Mouse (Mus musculus) heart, embryonic 15.5 days (tissue): Measurements from ENCODE around the gene Zbtb2. TPM values are rescaled to one million over a fixed set of nuclear protein-coding genes. Genes with fewer than 3 reads are reported as not detected.

Experiments
- ATAC-seq: fragments of 200-750 bp; cut with Nextera tagmentation; replicated peaks from 2 replicates; pipeline ENCODE4 v1.8.0; 2017; ENCODE audit warnings: low read depth, moderate TSS enrichment; ENCODE audit not compliant: insufficient number of reproducible peaks, insufficient read depth, low FRiP score
- H3K27ac ChIP-seq: fragments of 300-500 bp; sonication (generic); 2 replicates; pipeline ENCODE4 v1.5.1; 2015; ENCODE audit warnings: mild to moderate bottlenecking, inconsistent platforms
- H3K27me3 ChIP-seq: fragments of 300-500 bp; sonication (generic); 2 replicates; pipeline ENCODE4 v1.6.1; 2015; ENCODE audit warnings: inconsistent platforms
- H3K36me3 ChIP-seq: fragments of 300-500 bp; sonication (generic); 2 replicates; pipeline ENCODE4 v1.6.1; 2015; ENCODE audit warnings: mild to moderate bottlenecking, inconsistent platforms
- H3K4me1 ChIP-seq: fragments of 300-500 bp; sonication (generic); replicated peaks from 2 replicates; pipeline ENCODE4 v1.6.1; 2015; ENCODE audit warnings: inconsistent platforms
- H3K4me2 ChIP-seq: fragments of 300-500 bp; sonication (generic); 2 replicates; pipeline ENCODE4 v1.6.1; 2015; ENCODE audit warnings: inconsistent platforms, mild to moderate bottlenecking, moderate library complexity
- H3K4me3 ChIP-seq: fragments of 300-500 bp; sonication (generic); 2 replicates; pipeline ENCODE4 v1.5.1; 2015; ENCODE audit warnings: mild to moderate bottlenecking, inconsistent platforms
- H3K9ac ChIP-seq: fragments of 300-500 bp; sonication (generic); 2 replicates; pipeline ENCODE4 v1.6.1; 2015; ENCODE audit warnings: mild to moderate bottlenecking, inconsistent platforms
- H3K9me3 ChIP-seq: fragments of 300-500 bp; sonication (generic); replicated peaks from 2 replicates; pipeline ENCODE4 v1.6.1; 2016; ENCODE audit warnings: inconsistent platforms
- WGBS: fragments of 180-500 bp; shearing (Covaris S2); methylation state at CpG from one replicate; pipeline ENCODE4 v1.1.7; 2015; ENCODE audit warnings: mixed read lengths; 5-methylcytosine and 5-hydroxymethylcytosine counted together
- polyA plus RNA-seq: library from polyadenylated mRNA; unstranded; fragments of >200 nt; fragmentation: Nextera tagmentation; extraction: Ambion mirVana; gene quantifications from 2 replicates; pipeline ENCODE4 v1.2.1, GENCODE M21; 2015

Zbtb2 gene
- polyA plus RNA-seq, 1 experiment from 2014 or later = 7.8 TPM

GRCm38 (mm10) chr10:4380748-4381147, 7.2 kb downstream of the Zbtb2 start:
- 82% methylated on average over 5 of the region's 5 CpGs for WGBS
- H3K9me3 ChIP-seq = no peaks in the 10 kb centered on the region
- no peak for ATAC-seq

DNA sequence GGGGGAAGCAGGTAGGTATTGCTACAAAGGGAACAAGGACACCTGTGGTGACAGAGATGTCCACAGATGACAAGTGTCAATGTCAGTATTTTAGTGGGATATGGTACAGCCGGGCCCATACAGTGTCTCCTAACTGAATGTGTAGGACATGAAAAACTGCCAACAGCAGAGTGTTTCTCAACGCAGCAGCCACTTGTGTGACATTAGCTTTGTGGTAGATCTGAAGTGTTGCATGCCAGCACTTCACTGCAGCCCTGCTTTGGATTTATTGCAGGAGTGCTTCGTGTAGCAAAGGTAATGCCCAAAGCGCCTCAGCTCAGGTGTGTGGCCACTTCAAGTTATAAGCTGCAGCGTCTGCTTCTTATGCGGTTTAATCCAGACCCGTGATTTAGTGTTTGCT, 11.0 kb downstream of the Zbtb2 start:
- no peaks in the 10 kb centered on the region; the same call in 1 of the 2 replicates for H3K36me3 ChIP-seq
- WGBS = 61% methylated on average over 7 of the region's 7 CpGs
- no peak overlapping the region for H3K9ac ChIP-seq
- no peak for ATAC-seq
- 0 out of 2 replicates have a peak overlapping the region, but pooled peaks have one; percentile 4 for H3K27ac ChIP-seq
- H3K4me1 ChIP-seq = peaks cover 5% of the 10 kb centered on the region; the same call in 1 of the 2 replicates
- no peaks in the 10 kb centered on the region for H3K27me3 ChIP-seq
- H3K4me2 ChIP-seq = no peak overlapping the region
- no peak overlapping the region for H3K4me3 ChIP-seq
- H3K9me3 ChIP-seq = no peaks in the 10 kb centered on the region

More at GRCm38 (mm10) chr10:4380748-4381147, 7.2 kb downstream of the Zbtb2 start:
- no peak overlapping the region for H3K9ac ChIP-seq
- H3K4me1 ChIP-seq = peaks cover 18% of the 10 kb centered on the region
- no peaks in the 10 kb centered on the region for H3K27me3 ChIP-seq
- no peak overlapping the region for H3K27ac ChIP-seq
- H3K4me2 ChIP-seq = no peak overlapping the region
- H3K36me3 ChIP-seq = no peaks in the 10 kb centered on the region
- H3K4me3 ChIP-seq = no peak overlapping the region

GRCm38 (mm10) chr10:4376461-4376860, 11.4 kb downstream of the Zbtb2 start:
- H3K9ac ChIP-seq = no peak overlapping the region
- no peak overlapping the region for H3K4me2 ChIP-seq
- peaks cover 5% of the 10 kb centered on the region; the same call in 1 of the 2 replicates for H3K4me1 ChIP-seq
- no peaks in the 10 kb centered on the region for H3K27me3 ChIP-seq
- H3K27ac ChIP-seq = 0 out of 2 replicates have a peak overlapping the region, but pooled peaks have one; percentile 4
- ATAC-seq = no peak
- H3K36me3 ChIP-seq = no peaks in the 10 kb centered on the region; the same call in 1 of the 2 replicates
- 49% methylated on average over 7 of the region's 7 CpGs for WGBS
- no peak overlapping the region for H3K4me3 ChIP-seq
- H3K9me3 ChIP-seq = no peaks in the 10 kb centered on the region

GRCm38 (mm10) chr10:4375267-4375666, 12.6 kb downstream of the Zbtb2 start:
- no peak overlapping the region for H3K27ac ChIP-seq
- H3K9ac ChIP-seq = no peak overlapping the region
- no peak overlapping the region for H3K4me2 ChIP-seq
- peaks cover 4% of the 10 kb centered on the region; the same call in 1 of the 2 replicates for H3K36me3 ChIP-seq
- no peak for ATAC-seq
- no peaks in the 10 kb centered on the region for H3K9me3 ChIP-seq
- H3K4me1 ChIP-seq = peaks cover 5% of the 10 kb centered on the region; the same call in 1 of the 2 replicates
- H3K27me3 ChIP-seq = no peaks in the 10 kb centered on the region
- no peak overlapping the region for H3K4me3 ChIP-seq
- 74% methylated on average over 7 of the region's 7 CpGs for WGBS

GRCm38 (mm10) chr10:4374734-4375133, 13.2 kb downstream of the Zbtb2 start:
- H3K4me2 ChIP-seq = no peak overlapping the region
- no peaks in the 10 kb centered on the region for H3K27me3 ChIP-seq
- no peaks in the 10 kb centered on the region for H3K9me3 ChIP-seq
- peaks cover 9% of the 10 kb centered on the region; the same call in 1 of the 2 replicates for H3K36me3 ChIP-seq
- no peak overlapping the region for H3K9ac ChIP-seq
- ATAC-seq = no peak
- 86% methylated on average over 4 of the region's 4 CpGs for WGBS
- H3K4me3 ChIP-seq = no peak overlapping the region
- H3K27ac ChIP-seq = no peak overlapping the region
- H3K4me1 ChIP-seq = peaks cover 5% of the 10 kb centered on the region; the same call in 1 of the 2 replicates

DNA sequence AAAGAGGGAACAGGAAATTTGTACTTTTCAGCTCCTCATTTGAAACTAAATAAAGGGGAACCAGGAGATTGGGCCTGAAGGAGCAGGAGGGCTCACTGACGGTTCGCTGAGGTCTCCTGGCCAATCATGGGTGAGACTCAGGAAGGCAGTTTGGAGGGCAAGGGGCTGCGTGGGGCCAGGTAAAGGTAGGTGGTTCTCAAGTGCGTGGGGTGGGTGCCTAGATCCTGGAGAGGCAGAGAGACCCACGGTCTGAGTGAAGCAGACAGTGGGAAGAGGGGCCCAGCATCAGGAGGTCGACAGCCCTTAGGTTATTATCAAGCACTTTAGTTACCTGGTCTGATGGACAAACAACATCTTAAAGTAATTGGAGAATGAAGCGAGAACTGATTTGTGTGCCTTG, 13.7 kb downstream of the Zbtb2 start:
- Histone ChIP-seq H3K4me3 (no peak overlapping the region), H3K27me3 (no peaks in the 10 kb centered on the region), H3K4me1 (peaks cover 5% of the 10 kb centered on the region; the same call in 1 of the 2 replicates), H3K9ac (no peak overlapping the region), H3K9me3 (no peaks in the 10 kb centered on the region), H3K4me2 (no peak overlapping the region), H3K27ac (no peak overlapping the region), H3K36me3 (peaks cover 12% of the 10 kb centered on the region; the same call in 1 of the 2 replicates)
- WGBS = 90% methylated on average over 7 of the region's 7 CpGs
- ATAC-seq = no peak

DNA sequence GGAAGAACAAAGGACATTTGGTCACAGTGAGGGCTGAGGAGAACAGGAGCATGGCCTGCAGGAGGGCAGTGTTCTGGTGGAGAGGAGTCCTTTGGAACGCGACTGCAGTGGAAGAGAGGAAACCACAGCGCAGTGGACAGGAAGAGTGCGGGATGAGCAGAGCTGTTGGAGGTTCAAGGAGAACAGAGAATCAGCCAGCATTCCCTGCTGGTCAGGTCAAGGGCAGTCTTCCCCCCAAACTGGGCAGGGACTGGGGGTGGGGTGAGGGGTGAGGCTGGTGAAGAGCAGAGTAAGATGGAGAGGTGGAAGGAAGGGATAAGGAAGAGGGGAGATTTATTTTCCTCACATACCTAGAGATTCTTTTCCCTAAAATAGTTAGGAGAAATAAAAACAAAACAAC, 14.3 kb downstream of the Zbtb2 start:
- ATAC-seq = no peak
- Histone ChIP-seq H3K4me1 (peaks cover 5% of the 10 kb centered on the region; the same call in 1 of the 2 replicates), H3K27me3 (no peaks in the 10 kb centered on the region), H3K36me3 (peaks cover 19% of the 10 kb centered on the region), H3K27ac (no peak overlapping the region), H3K4me2 (no peak overlapping the region), H3K4me3 (no peak overlapping the region), H3K9me3 (no peaks in the 10 kb centered on the region), H3K9ac (no peak overlapping the region)
- WGBS = 78% methylated on average over 4 of the region's 4 CpGs

- no peak overlapping the region for H3K9ac ChIP-seq
- H3K27me3 ChIP-seq = no peaks in the 10 kb centered on the region
- H3K9me3 ChIP-seq = no peaks in the 10 kb centered on the region
- H3K4me1 ChIP-seq = peaks cover 4% of the 10 kb centered on the region; the same call in 1 of the 2 replicates
- ATAC-seq = no peak
- no peak overlapping the region for H3K4me2 ChIP-seq
- no peak overlapping the region for H3K27ac ChIP-seq
- 48% methylated on average over 5 of the region's 5 CpGs for WGBS
- H3K4me3 ChIP-seq = no peak overlapping the region
- peaks cover 29% of the 10 kb centered on the region for H3K36me3 ChIP-seq
Measured at GRCm38 (mm10) chr10:4372011-4372410, 15.9 kb downstream of the Zbtb2 start.

- no peak for ATAC-seq
- no peak overlapping the region for H3K4me2 ChIP-seq
- H3K36me3 ChIP-seq = peaks cover 29% of the 10 kb centered on the region
- no peaks in the 10 kb centered on the region for H3K4me1 ChIP-seq
- no peak overlapping the region for H3K27ac ChIP-seq
- H3K4me3 ChIP-seq = no peak overlapping the region
- H3K9ac ChIP-seq = no peak overlapping the region
- H3K9me3 ChIP-seq = no peaks in the 10 kb centered on the region
- no peaks in the 10 kb centered on the region for H3K27me3 ChIP-seq
- 89% methylated on average over 11 of the region's 11 CpGs for WGBS
Measured at GRCm38 (mm10) chr10:4370105-4370504, 17.8 kb downstream of the Zbtb2 start.

DNA sequence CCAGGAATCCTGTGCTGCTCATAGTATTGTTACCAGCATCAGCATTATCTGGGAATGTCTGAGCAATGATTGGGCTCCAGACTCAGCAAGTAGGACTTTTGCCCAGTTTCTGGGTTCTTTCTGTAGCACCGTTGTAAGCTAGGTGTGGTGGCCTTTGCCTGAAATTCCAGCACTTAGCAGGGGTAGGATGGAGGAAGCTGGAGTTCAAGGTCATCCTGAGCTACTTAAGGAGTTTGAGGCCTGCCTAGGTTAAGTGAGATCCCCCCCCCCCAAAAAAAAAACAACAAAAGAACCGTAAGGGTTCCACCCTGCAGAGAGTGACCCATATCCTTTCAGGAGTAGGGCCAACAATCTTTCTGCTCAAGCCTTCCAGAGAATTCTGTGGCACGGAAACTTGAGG, 23.3 kb downstream of the Zbtb2 start:
- WGBS = 69% methylated on average over 3 of the region's 3 CpGs
- Histone ChIP-seq H3K36me3 (peaks cover 31% of the 10 kb centered on the region), H3K4me3 (no peak overlapping the region), H3K9ac (no peak overlapping the region), H3K4me1 (no peaks in the 10 kb centered on the region), H3K4me2 (no peak overlapping the region), H3K27ac (no peak overlapping the region), H3K9me3 (no peaks in the 10 kb centered on the region), H3K27me3 (no peaks in the 10 kb centered on the region)
- no peak for ATAC-seq

- H3K27me3 ChIP-seq = no peaks in the 10 kb centered on the region
- H3K27ac ChIP-seq = no peak overlapping the region
- H3K9ac ChIP-seq = no peak overlapping the region
- 82% methylated on average over 10 of the region's 10 CpGs for WGBS
- no peaks in the 10 kb centered on the region for H3K4me1 ChIP-seq
- H3K36me3 ChIP-seq = peaks cover 34% of the 10 kb centered on the region
- no peak for ATAC-seq
- H3K4me2 ChIP-seq = no peak overlapping the region
- no peaks in the 10 kb centered on the region for H3K9me3 ChIP-seq
- H3K4me3 ChIP-seq = no peak overlapping the region
Measured at GRCm38 (mm10) chr10:4357435-4357834, 30.5 kb downstream of the Zbtb2 start.

GRCm38 (mm10) chr10:4356640-4357039, 31.3 kb downstream of the Zbtb2 start:
- no peak for ATAC-seq
- Histone ChIP-seq H3K9me3 (no peaks in the 10 kb centered on the region), H3K4me3 (no peak overlapping the region), H3K9ac (no peak overlapping the region), H3K4me1 (no peaks in the 10 kb centered on the region), H3K27ac (no peak overlapping the region), H3K4me2 (no peak overlapping the region), H3K36me3 (peaks cover 34% of the 10 kb centered on the region), H3K27me3 (no peaks in the 10 kb centered on the region)
- WGBS = 55% methylated on average over 5 of the region's 5 CpGs
